Mouse (Mus musculus) embryonic fibroblast, embryonic 13.5 days (primary cell): ENCODE data around the gene Galnt10.

Source experiments
- CTCF ChIP-seq: IDR thresholded peaks from 2 replicates; pipeline ENCODE4 v1.5.1; 2011; ENCODE audit warnings: mild to moderate bottlenecking, control low read depth, low read length, moderate library complexity, borderline replicate concordance; ENCODE audit not compliant: insufficient read depth
- POLR2A ChIP-seq: IDR thresholded peaks from 2 replicates; pipeline ENCODE4 v1.6.1; 2011; ENCODE audit warnings: low read depth, mild to moderate bottlenecking, control low read depth, low read length, moderate library complexity

DNA sequence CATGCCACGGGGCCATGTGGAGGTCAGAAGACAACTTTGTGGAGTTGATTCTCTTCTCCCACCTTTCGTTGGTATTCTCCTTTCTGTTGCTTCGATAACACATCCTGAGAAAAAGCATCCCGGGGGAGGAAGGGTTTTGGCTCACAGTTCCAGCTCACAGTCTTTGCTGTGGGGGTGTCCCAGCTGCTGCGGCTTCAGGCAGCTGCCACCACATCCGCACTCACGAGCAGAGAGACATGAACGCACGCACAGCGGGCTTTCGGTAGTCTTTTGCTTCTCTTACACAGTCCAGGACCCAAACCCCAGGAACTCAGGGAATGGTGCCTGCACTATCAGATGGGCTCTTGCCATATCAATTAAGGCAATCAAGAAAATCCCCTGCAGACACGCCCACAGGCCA, 37.9 kb downstream of the Galnt10 start:
- TF ChIP-seq POLR2A (no peak), CTCF (no peak)
